Mouse (Mus musculus) midbrain, embryonic 14.5 days (tissue): ENCODE data around the gene Chrm2. TPM values are rescaled to one million over a fixed set of nuclear protein-coding genes. Genes with fewer than 3 reads are reported as not detected.
A peak's percentile ranks its signal among the peaks of the same experiment; 100 is the strongest.

Experiments used
- ATAC-seq: fragments of 200-750 bp; cut with Nextera tagmentation; 2 replicates; pipeline ENCODE4 v1.8.0; 2017; ENCODE audit warnings: moderate number of reproducible peaks, moderate library complexity; ENCODE audit not compliant: low FRiP score, low TSS enrichment
- DNase-seq: peaks from one replicate; pipeline ENCODE4 v3.0.0-alpha.2; 2015
- H3K27ac ChIP-seq: fragments of 300-500 bp; sonication (generic); replicated peaks from 2 replicates; pipeline ENCODE4 v1.5.1; 2014; ENCODE audit warnings: mild to moderate bottlenecking, low read depth, low read length, moderate library complexity
- H3K27me3 ChIP-seq: fragments of 300-500 bp; sonication (generic); 2 replicates; pipeline ENCODE4 v1.6.1; 2014; ENCODE audit warnings: low read length, control low read depth, mixed read lengths; ENCODE audit not compliant: control insufficient read depth, insufficient read depth
- H3K36me3 ChIP-seq: fragments of 300-500 bp; sonication (generic); 2 replicates; pipeline ENCODE4 v1.6.1; 2014; ENCODE audit warnings: low read length, control low read depth; ENCODE audit not compliant: control insufficient read depth, insufficient read depth
- H3K4me1 ChIP-seq: fragments of 300-500 bp; sonication (generic); 2 replicates; pipeline ENCODE4 v1.6.1; 2014; ENCODE audit warnings: mild to moderate bottlenecking, antibody characterized with exemption, low read length, control low read depth; ENCODE audit not compliant: control insufficient read depth, insufficient read depth
- H3K4me2 ChIP-seq: fragments of 300-500 bp; sonication (generic); 2 replicates; pipeline ENCODE4 v1.6.1; 2014; ENCODE audit warnings: mild to moderate bottlenecking, low read length, moderate library complexity
- H3K4me3 ChIP-seq: fragments of 300-500 bp; sonication (generic); replicated peaks from 2 replicates; pipeline ENCODE4 v1.5.1; 2014; ENCODE audit warnings: low read depth, low read length
- H3K9ac ChIP-seq: fragments of 300-500 bp; sonication (generic); replicated peaks from 2 replicates; pipeline ENCODE4 v1.6.1; 2014; ENCODE audit warnings: mild to moderate bottlenecking, low read length, moderate library complexity
- H3K9me3 ChIP-seq: fragments of 300-500 bp; sonication (generic); 2 replicates; pipeline ENCODE4 v1.6.1; 2016; ENCODE audit warnings: low read length, control low read depth, mixed read lengths; ENCODE audit not compliant: control insufficient read depth
- WGBS: fragments of 180-500 bp; shearing (Covaris S2); extraction: QIAGEN DNeasy Blood & Tissue Kit; methylation state at CpG from one replicate; pipeline ENCODE4 v1.1.7; 2014; 5-methylcytosine and 5-hydroxymethylcytosine counted together
- polyA plus RNA-seq: library from polyadenylated mRNA; unstranded; fragments of >200 nt; fragmentation: Nextera tagmentation; extraction: Ambion mirVana; gene quantifications from 2 replicates; pipeline ENCODE4 v1.2.1, GENCODE M21; 2014

The Chrm2 gene
- 7.0 and 7.8 TPM in 2 replicates for polyA plus RNA-seq

DNA sequence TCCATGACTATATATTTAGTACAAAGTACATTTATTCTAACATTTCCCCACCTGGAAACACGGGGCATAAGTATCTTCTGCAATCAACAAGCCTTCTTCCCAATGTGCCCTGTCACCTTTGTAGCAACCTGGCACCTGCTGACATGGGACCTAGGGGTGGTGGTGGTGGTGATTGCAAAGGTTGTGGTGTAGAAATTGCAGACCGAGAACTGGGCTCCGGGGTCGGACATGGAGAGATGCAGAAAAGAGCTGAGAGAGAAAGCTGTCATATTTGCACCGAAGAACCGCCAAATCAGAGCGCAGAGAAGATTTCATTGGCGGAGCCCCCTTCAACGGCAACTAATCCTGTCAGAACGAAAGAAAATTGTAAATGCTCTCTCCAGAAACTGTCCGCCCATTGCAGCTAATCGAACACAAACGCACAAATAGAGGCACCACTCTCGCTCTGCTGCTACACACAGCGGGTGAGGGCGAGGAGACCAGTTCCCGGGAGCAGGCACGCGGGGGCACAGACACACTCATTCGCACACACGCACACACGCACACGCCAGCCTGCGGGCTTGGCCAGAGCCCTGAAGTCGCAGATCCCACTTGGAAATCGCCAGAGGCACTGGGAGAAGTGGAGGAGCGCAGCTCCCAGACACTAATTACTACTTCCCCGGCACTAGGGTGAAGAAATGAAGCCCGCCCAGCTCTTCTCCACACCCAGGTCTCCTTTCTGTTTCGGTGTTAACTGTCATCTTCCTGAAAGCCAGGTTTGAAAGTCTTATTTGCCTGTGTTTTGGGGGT, at the start of gene Chrm2:
Chrm2 (plus strand) TSS at position 473 of the 789 bp plus-strand sequence.
- H3K27me3 ChIP-seq = peaks cover 24% of the 10 kb centered on the region; the same call in 1 of the 2 replicates
- H3K27ac ChIP-seq = peak within 1 kb of the TSS; percentile 55
- no peaks in the 10 kb centered on the region for H3K36me3 ChIP-seq
- peak; percentile 79 for DNase-seq
- peak within 1 kb of the TSS; percentile 96 for H3K4me2 ChIP-seq
- no peaks in the 10 kb centered on the region for H3K9me3 ChIP-seq
- H3K4me1 ChIP-seq = 0 out of 2 replicates have a peak, but pooled peaks cover 4% of the 10 kb centered on the region
- peak within 1 kb of the TSS; percentile 39 for H3K9ac ChIP-seq
- H3K4me3 ChIP-seq = peak within 1 kb of the TSS; percentile 56
- WGBS = 1% methylated on average over 30 of the region's 30 CpGs
- peak; percentile 63 for ATAC-seq

DNA sequence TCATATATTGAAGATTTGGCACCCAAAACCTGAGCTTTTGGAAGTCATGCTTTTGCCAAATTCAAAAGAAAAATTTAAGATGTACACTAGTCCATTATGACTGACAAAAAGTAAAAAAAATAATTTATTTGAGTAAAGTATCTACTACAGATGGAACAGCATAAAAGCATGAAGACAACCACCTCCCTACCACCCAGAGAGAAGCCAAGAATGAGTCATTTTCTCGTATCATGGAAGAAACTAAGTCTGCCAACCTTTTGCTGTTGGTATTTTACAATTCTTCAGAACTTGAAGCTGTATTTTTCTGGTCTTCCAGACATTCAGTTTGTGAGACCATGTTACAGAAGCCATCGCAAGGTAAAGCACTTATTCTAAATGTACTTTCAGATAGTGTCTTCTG, 13.9 kb upstream of the Chrm2 start:
- Histone ChIP-seq H3K27ac (no peak overlapping the region), H3K9me3 (no peaks in the 10 kb centered on the region), H3K4me3 (no peak overlapping the region), H3K9ac (no peak overlapping the region), H3K27me3 (no peaks in the 10 kb centered on the region), H3K4me2 (no peak overlapping the region), H3K36me3 (no peaks in the 10 kb centered on the region), H3K4me1 (no peaks in the 10 kb centered on the region)
- DNase-seq = no peak
- 85% methylated on average over 2 of the region's 2 CpGs for WGBS
- no peak for ATAC-seq

DNA sequence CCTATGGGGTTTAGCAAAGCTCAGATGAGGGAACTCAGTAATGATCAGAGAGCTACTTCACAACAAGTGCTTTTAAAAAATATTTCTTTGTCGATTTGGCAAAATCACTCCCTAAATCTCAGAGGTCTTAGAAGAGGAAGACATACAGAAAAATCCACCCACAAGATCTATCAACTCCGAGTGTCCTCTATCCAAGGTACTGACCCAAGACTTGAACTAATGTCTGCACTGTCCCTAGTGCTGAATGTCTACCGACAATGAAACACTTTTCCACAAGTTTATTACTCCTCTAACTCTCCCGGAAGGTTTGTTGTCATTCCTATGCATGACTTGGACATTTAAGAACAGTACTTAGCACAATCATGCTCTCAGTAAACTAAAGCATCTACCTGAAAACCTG, 9.9 kb upstream of the Chrm2 start:
- ATAC-seq (no peak), DNase-seq (no peak)
- Histone ChIP-seq H3K27me3 (no peaks in the 10 kb centered on the region), H3K4me1 (no peaks in the 10 kb centered on the region), H3K27ac (no peak overlapping the region), H3K4me2 (no peak overlapping the region), H3K9me3 (no peaks in the 10 kb centered on the region), H3K36me3 (no peaks in the 10 kb centered on the region), H3K4me3 (no peak overlapping the region), H3K9ac (no peak overlapping the region)
- 79% methylated on average over 4 of the region's 4 CpGs for WGBS

DNA sequence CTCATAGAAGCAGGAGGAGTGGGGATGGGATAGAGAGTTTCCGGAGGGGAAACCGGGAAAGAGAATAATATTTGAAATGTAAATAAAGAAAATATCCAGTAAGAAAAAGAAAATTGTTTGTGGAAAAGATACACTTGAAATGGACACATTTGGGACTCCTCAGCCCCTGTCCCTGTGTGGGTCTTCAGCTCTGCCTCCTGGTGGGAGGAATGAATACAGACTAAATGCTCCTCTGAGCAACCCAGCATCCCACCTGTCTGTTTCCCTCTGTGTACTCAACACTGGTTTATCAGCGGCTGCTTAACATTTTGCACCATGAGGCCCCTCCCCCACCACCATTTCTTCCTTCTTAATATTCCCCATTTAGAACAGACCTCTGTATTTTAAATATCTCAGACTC, 3.8 kb upstream of the Chrm2 start:
- WGBS = 44% methylated on average over 3 of the region's 3 CpGs

DNA sequence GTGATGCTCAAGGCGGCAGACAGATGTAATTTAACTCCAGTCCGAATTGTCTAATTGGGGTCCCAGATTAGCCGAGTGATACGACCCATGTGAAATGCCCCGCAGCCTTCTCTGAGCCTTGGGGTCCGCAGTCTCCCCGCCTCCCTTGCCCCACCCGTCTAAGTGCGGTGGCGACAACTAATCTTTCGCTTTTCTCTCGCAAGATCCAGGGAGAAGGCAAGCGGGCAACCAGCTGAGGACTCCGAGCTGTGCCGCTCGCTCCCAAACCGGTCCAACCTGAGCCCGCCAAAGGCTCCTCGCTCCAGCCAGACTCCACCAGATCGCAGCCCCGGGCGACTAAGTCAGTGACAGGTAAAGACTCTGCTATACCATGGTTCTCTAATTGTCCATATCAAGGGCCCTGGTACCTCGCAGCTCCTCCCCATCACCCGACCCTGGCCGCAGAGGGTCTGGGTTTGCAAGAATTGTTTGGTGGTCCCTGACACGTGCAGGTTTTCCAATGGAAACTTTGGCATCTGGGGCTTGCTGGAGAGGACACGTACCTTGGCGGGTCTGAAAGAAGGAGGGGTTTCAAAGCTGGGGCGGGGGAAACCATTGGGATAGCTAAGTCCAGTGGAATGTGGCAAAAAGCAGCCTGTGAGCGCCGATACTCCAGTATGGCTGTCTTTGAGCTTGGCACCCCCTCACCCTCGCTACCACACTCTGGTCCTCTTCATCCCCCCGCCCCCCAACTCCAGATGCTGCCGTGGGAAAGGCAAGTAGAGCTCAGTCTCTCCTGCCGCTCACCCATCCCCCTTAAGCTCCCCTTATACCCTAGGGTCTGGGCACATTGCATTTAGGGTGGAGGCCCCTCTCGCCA, 746 bp downstream of the Chrm2 start:
- WGBS = under 1% methylated on average over 36 of the region's 36 CpGs
- Histone ChIP-seq H3K4me1 (0 out of 2 replicates have a peak, but pooled peaks cover 4% of the 10 kb centered on the region), H3K4me3 (peak overlapping the region; percentile 56), H3K27me3 (peaks cover 24% of the 10 kb centered on the region; the same call in 1 of the 2 replicates), H3K4me2 (peak overlapping the region; percentile 96), H3K9me3 (no peaks in the 10 kb centered on the region), H3K36me3 (no peaks in the 10 kb centered on the region), H3K27ac (peak overlapping the region; percentile 55; the same call in 1 of the 2 replicates), H3K9ac (peak overlapping the region; percentile 39)
- DNase-seq (peak; percentile 60), ATAC-seq (peak; percentile 41; the same call in 1 of the 2 replicates)

More for the DNA sequence above, 3.8 kb upstream of the Chrm2 start:
- Histone ChIP-seq H3K9me3 (no peaks in the 10 kb centered on the region), H3K9ac (no peak overlapping the region), H3K36me3 (no peaks in the 10 kb centered on the region), H3K27me3 (peaks cover 8% of the 10 kb centered on the region; the same call in 1 of the 2 replicates), H3K27ac (no peak overlapping the region), H3K4me2 (no peak overlapping the region), H3K4me1 (0 out of 2 replicates have a peak, but pooled peaks cover 4% of the 10 kb centered on the region), H3K4me3 (no peak overlapping the region)
- DNase-seq (no peak), ATAC-seq (no peak)

DNA sequence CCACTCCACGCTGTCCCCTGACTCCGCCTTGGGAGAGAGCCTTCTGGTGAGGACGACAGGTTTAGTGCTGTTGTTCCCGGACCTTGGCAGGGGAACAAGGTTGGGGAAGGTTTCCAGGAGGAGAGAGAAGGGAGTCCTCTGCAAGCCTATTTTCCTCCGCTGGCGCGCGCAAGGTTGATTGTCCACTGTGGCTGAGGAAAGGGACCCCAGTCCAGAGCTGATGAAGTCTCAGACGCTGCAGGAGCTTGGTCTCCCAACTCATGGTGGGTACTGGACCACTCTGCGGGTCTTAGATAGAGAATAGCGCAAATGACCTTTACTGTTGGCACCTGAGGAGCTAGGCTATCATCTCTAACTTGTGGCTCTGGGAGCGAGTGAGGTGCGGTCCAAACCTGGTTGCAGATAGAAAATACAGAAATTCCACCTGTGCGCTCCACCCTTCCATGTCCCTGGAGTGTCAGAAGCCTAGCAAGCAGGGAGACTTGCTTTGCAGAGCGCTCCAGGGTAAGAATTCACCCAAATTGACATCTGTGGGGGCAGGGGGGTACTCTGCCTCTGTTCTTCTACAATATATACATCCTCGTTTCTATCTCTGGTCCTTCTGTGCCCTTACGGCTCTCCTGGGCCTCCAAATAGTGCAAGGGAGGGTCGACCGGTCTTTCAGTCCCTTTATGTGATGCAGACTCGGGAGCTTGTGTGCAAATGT, 1.5 kb downstream of the Chrm2 start:
- peak; percentile 41 for DNase-seq
- peak overlapping the region; percentile 39 for H3K9ac ChIP-seq
- peak overlapping the region; percentile 96 for H3K4me2 ChIP-seq
- peak overlapping the region; percentile 56 for H3K4me3 ChIP-seq
- 0 out of 2 replicates have a peak, but pooled peaks cover 4% of the 10 kb centered on the region for H3K4me1 ChIP-seq
- no peaks in the 10 kb centered on the region for H3K36me3 ChIP-seq
- H3K27ac ChIP-seq = no peak overlapping the region
- H3K27me3 ChIP-seq = peaks cover 24% of the 10 kb centered on the region; the same call in 1 of the 2 replicates
- WGBS = 29% methylated on average over 20 of the region's 20 CpGs
- no peaks in the 10 kb centered on the region for H3K9me3 ChIP-seq
- no peak for ATAC-seq

DNA sequence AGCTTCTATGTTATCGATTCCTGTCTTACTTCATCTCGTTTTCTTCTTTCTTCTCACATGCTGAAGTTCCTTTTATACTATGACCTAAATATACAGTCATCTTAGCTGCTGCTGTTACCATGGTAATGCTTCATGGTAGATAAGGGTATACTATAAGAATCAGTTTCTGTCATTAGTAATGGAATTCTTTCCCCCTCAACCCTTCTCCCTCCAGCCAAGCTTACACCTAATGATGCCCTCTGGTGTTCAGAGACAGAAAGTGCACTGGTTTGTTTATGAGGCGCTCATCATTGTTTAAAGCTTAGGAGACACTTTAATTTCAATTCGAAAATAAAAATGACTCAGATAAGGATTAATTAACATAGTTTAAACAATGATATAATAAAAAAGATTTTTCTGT, 5.8 kb downstream of the Chrm2 start:
- H3K4me2 ChIP-seq = no peak overlapping the region
- DNase-seq (peak; percentile 77), ATAC-seq (no peak)
- no peaks in the 10 kb centered on the region for H3K9me3 ChIP-seq
- WGBS = 60% methylated on average over 4 of the region's 4 CpGs
- H3K27me3 ChIP-seq = peaks cover 19% of the 10 kb centered on the region; the same call in 1 of the 2 replicates
- no peaks in the 10 kb centered on the region for H3K36me3 ChIP-seq
- H3K4me1 ChIP-seq = 0 out of 2 replicates have a peak, but pooled peaks cover 4% of the 10 kb centered on the region
- H3K9ac ChIP-seq = no peak overlapping the region
- H3K4me3 ChIP-seq = no peak overlapping the region
- H3K27ac ChIP-seq = no peak overlapping the region

DNA sequence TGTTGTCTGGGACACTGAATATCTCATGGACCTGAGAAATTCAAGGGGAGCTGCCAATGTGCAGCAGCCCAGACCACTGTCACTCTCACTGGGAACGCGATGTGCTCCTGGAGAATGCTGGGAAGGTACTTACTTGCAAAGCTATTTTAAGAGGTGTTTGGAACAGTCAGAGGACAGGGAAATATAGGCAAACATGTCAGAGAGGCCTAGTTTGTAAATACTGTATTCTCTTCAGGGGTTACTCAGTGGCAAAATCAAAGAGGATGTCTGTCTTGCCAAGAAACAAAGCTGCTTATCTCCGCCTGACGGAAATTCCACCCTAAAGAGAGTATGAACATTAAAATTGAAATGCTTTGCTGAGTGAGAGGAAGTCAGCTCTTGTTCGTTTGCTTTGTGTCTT, 17.3 kb downstream of the Chrm2 start:
- no peak overlapping the region for H3K27ac ChIP-seq
- H3K9ac ChIP-seq = no peak overlapping the region
- no peak overlapping the region for H3K4me3 ChIP-seq
- no peak overlapping the region for H3K4me2 ChIP-seq
- no peaks in the 10 kb centered on the region for H3K9me3 ChIP-seq
- DNase-seq = no peak
- H3K4me1 ChIP-seq = no peaks in the 10 kb centered on the region
- 72% methylated on average over 5 of the region's 5 CpGs for WGBS
- no peak for ATAC-seq
- H3K27me3 ChIP-seq = no peaks in the 10 kb centered on the region
- no peaks in the 10 kb centered on the region for H3K36me3 ChIP-seq
